Mouse (Mus musculus): Measurements from ENCODE around the gene Itm2c.

Itm2c gene

DNA sequence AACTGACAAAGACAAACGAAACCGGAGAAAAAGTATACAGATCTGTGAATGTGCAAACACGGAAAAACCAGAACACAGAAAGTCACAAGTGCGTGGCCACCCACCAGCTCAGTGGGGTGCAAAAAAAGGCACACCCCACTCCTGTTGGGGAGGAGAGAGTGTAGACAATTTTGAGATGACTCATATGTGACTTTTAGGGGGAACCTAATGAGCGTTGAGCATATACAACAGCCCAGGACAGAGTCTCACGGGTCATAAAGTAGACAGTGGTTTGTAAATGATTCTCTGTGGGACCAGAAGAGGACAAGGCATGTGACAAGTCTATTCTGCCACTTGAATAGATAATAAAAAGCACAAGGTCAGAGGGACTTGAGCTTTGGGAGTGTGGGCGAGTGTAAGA, 39.1 kb downstream of the Itm2c start:
- no peak for DNase-seq (ENCODE audit: extremely low read depth, low read depth, low spot score)

DNA sequence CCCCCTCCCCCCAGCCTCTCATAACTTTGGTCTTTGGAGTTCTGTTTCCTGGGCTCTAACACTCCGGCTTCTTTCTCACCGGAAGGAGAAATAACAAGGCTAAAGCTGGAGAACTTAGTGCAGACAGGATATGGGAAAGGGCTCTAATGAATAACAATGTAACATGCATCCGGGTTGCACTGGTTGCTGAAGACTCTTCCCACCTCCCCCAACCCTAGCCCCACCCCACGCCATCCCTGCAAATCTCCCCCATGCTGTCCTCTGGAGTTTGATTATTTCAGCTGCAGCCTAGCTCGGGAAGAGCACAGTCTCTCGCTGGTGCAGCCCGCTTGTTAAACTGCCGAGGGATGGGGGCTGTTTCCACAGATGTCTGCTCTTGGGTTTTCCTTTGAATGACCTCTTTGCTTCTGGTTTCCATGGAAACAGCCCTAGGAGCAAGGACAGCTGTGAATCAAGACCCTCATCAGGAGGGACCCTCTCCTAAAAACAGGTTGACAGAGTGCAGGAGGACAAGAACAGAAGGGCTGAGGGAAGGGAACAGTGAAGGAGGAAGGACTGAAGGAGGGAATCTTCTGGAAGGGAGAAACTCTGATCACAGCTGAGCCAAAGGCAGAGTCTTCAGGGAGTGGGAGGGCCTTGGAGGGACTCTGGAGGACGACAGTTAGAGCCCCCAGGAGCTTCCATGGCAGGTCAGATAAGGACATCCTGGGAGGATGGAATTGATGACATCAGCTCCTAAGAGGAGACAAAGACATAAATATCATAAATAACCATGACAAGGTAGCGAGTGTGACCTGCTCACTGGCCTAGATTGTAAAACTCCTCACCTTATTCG, 39.8 kb downstream of the Itm2c start:
- DNase-seq (ENCODE audit: extremely low read depth, low read depth, low spot score) = no peak

- DNase-seq (ENCODE audit: extremely low read depth, low read depth, low spot score) = no peak
These were observed 40.5 kb downstream of the Itm2c start for GRCm38 (mm10) chr1:85934560-85934959.

DNA sequence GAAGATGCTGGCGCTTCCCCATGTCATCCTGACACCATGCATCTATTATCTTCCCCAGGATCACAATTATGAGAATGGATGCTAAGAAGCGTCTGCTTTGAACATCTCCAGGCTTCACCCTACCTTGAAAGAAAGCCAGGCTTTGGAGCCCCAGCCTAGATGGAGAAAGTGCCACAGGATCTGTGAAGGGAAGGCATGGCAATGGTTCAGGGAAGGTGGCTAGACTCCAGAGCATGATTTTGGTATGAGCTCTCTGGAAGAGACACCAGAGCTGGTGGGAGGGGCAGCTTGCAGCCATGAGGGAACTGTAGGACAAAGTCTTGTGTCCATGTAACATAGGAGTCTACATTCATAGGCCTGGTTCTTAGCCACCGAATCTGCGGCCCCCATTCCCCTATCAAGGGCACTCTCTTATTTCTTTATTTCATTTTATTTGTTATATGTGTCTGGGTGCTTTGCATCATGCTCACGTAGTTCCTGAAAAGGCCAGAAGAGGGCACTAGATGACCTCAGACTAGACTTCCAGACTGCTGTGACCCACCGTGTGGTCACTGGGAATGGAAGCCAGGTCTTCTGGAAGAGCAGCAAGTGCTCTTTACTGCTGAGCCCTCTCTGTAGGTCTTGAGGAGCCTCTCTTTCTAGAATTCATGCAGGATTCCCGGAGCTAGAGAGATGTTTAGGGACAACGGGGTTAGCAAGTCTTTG, 41.2 kb downstream of the Itm2c start:
- DNase-seq (ENCODE audit: extremely low read depth, low read depth, low spot score) = no peak

DNA sequence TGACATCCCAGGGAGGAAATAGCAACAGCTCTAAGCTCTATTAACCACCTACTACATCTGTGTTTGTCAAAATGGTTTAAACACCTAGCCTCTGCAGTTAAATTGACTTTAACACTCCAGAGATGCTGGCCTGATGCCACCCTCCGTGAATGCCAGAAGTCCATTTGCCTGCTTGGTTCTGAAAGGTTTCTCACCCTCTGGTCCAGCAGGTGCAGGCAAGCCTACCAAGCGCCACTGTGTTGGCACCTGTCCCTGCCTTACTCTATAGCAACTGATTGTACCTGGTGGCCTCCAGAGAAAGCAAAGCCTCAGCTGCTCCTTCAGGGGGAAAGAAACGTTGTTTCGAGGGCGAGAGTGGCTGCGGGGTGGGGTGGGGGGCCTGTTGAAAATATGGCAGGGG, 42.2 kb downstream of the Itm2c start:
- no peak for DNase-seq (ENCODE audit: extremely low read depth, low read depth, low spot score)

DNA sequence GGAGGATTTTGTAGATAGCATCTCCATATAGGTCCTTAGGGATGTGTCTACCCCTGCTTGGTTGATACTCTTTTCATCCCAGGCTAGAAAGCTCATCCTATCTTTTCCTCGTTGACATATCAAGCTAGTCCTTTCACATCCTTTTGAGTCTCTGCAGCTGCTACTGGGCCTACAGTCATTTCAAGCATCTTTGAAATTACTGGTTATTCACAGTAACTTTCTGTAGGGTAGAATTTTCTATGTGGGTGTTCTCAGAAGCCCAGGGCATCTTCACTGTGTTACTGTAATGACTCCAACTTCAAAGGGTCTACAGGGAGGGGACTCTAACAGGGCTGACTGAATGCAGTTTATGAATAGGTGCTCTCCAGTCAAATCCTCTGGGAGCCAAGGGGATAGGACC, 43.2 kb downstream of the Itm2c start:
- DNase-seq (ENCODE audit: extremely low read depth, low read depth, low spot score) = no peak

- no peak for DNase-seq (ENCODE audit: extremely low read depth, low read depth, low spot score)
These were observed 48.2 kb downstream of the Itm2c start for GRCm38 (mm10) chr1:85942318-85942717.

GRCm38 (mm10) chr1:85949085-85949684, 55.1 kb downstream of the Itm2c start:
- no peak for DNase-seq (ENCODE audit: extremely low read depth, low read depth, low spot score)

- DNase-seq (ENCODE audit: extremely low read depth, low read depth, low spot score) = no peak
These were observed 61.1 kb downstream of the Itm2c start for GRCm38 (mm10) chr1:85955150-85955549.

DNA sequence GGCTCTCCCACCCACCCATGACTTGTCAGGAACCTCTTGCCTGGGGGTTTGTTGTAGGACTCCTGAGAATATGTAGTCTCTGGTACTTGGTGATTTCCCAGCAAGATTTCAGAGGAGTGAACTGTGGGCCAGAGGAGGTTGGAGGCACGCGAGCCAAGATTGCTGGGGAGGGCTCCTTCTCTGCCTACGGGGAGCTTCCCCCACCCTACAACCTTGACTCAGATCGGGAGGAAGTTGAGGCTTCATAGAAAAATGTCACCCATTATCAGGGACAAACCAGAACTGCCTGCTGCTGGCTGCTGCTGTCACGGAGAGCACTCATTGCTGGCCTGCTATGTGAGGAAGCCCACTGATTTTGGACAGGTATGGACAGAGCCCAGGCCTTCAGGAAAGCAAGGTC, 63.2 kb downstream of the Itm2c start:
- DNase-seq (ENCODE audit: extremely low read depth, low read depth, low spot score) = no peak

GRCm38 (mm10) chr1:85957942-85958619, 64.0 kb downstream of the Itm2c start:
- DNase-seq (ENCODE audit: extremely low read depth, low read depth, low spot score) = no peak

Measured in fat pad, adult 2 months (tissue).